11 mouse cellular contexts compared by ENCODE assay signal in genomic region chr5:66798591-66799003, GRCm38 (mm10). TPM values are rescaled to one million over a fixed set of nuclear protein-coding genes. Genes with fewer than 3 reads are reported as not detected.
DNase-seq lines count a peak whose midpoint lies in the region; ATAC-seq and TF ChIP-seq lines count a peak whose summit lies in the region.
"Had no signal": no experiment of that assay in that cellular context is flagged by ENCODE, and none has a peak within 500 bp of the region (broad histone marks: within the 10 kb centered on the region; RNA-seq: fewer than 3 reads in every experiment).

No protein-coding gene starts in this region.

- 13% methylated on average over 8 of the region's 8 CpGs for WGBS in liver, adult 2 months
- 32% methylated on average over 8 of the region's 8 CpGs for WGBS in liver, embryonic 12.5 days (ENCODE audit: insufficient replicate concordance)
- 15% methylated on average over 8 of the region's 8 CpGs for WGBS in hindbrain, embryonic 14.5 days
- 9% methylated on average over 8 of the region's 8 CpGs for WGBS in lung, embryonic 14.5 days

- no peak for TF ChIP-seq POLR2A in liver, adult 2 months (IDR thresholded peaks at IDR 0.05; ENCODE audit: extremely low read depth, insufficient read depth, low read length)

- DNase-seq in liver, adult 2 months (ENCODE audit: extremely low read depth, low read depth, low spot score), result peak; percentile 86
- DNase-seq in hindbrain, embryonic 14.5 days (ENCODE audit: low spot score), result no peak
- DNase-seq in lung, embryonic 14.5 days, result peak; percentile 74
- DNase-seq in retina, postnatal 1 day, result peak; percentile 37
- DNase-seq in left cerebral cortex, postnatal 4 days, result no peak
- DNase-seq in c-Kit-positive CD71-positive TER-119-positive erythroid progenitor cells, embryonic 14.5 days (ENCODE audit: low spot score), result no peak
- DNase-seq in cerebellum, postnatal 36 days, result no peak
- DNase-seq: cerebellum, adult 11-12 months had no signal

- intact Hi-C loops in left cerebral cortex, postnatal 4 days (cut with DNase I), result loop anchor here (5.0 kb wide), 1 partner anchor 41 kb away; no protein-coding TSS in a partner anchor

- H3K4me2 ChIP-seq in liver, embryonic 12.5 days, result no peak overlapping the region
- H3K4me2 ChIP-seq in hindbrain, embryonic 14.5 days (replicated peaks), result no peak overlapping the region
- H3K4me2 ChIP-seq in lung, embryonic 14.5 days, result peak overlapping the region; percentile 10; the same call in 1 of the 2 replicates
- H3K4me2 ChIP-seq: heart, embryonic 13.5 days had no signal

- ATAC-seq in liver, embryonic 12.5 days, result no peak
- ATAC-seq in hindbrain, embryonic 14.5 days (ENCODE audit: low FRiP score), result peak; percentile 70; the same call in 1 of the 2 replicates
- ATAC-seq in lung, embryonic 14.5 days (ENCODE audit: insufficient read depth), result peak; percentile 78

- H3K27ac ChIP-seq in liver, adult 2 months (replicated peaks; ENCODE audit: insufficient read depth, low read depth, low read length), result no peak overlapping the region
- no peak overlapping the region for H3K27ac ChIP-seq in liver, embryonic 12.5 days
- H3K27ac ChIP-seq in hindbrain, embryonic 14.5 days, result peak overlapping the region; percentile 68
- peak overlapping the region; percentile 78 for H3K27ac ChIP-seq in lung, embryonic 14.5 days (ENCODE audit: low read depth)
- H3K27ac ChIP-seq: liver, embryonic 14.5 days had no signal

- no peak for TF ChIP-seq CTCF in liver, adult 2 months (IDR thresholded peaks at IDR 0.05; ENCODE audit: low read depth, low read length)
- no peak for TF ChIP-seq CTCF in lung, embryonic 14.5 days (IDR thresholded peaks at IDR 0.05; ENCODE audit: low read depth)

- H3K79me2 ChIP-seq in liver, adult 2 months (ENCODE audit: control insufficient read depth, insufficient read depth, low read length), result no peaks in the 10 kb centered on the region

- H3K9me3 ChIP-seq in liver, embryonic 12.5 days (replicated peaks), result no peaks in the 10 kb centered on the region
- no peaks in the 10 kb centered on the region for H3K9me3 ChIP-seq in hindbrain, embryonic 14.5 days (ENCODE audit: control insufficient read depth, low read length)
- no peaks in the 10 kb centered on the region for H3K9me3 ChIP-seq in lung, embryonic 14.5 days (ENCODE audit: low read depth, low read length)
- H3K9me3 ChIP-seq: heart, embryonic 13.5 days had no signal

- H3K4me3 ChIP-seq in liver, adult 2 months (ENCODE audit: insufficient read depth, low read depth, low read length), result no peak overlapping the region
- H3K4me3 ChIP-seq in liver, embryonic 12.5 days, result no peak overlapping the region
- H3K4me3 ChIP-seq in hindbrain, embryonic 14.5 days (replicated peaks; ENCODE audit: low read length), result no peak overlapping the region
- no peak overlapping the region for H3K4me3 ChIP-seq in lung, embryonic 14.5 days (ENCODE audit: low read depth, low read length)
- H3K4me3 ChIP-seq: heart, embryonic 13.5 days had no signal

- H3K9ac ChIP-seq in liver, adult 2 months (ENCODE audit: low read depth, low read length), result no peak overlapping the region
- H3K9ac ChIP-seq in liver, embryonic 12.5 days, result no peak overlapping the region
- no peak overlapping the region for H3K9ac ChIP-seq in hindbrain, embryonic 14.5 days
- H3K9ac ChIP-seq in lung, embryonic 14.5 days, result peak overlapping the region; percentile 7; the same call in 1 of the 2 replicates
- H3K9ac ChIP-seq: heart, embryonic 13.5 days; liver, embryonic 14.5 days had no signal

- H3K4me1 ChIP-seq in liver, adult 2 months (ENCODE audit: control insufficient read depth, insufficient read depth, low read length), result peaks cover 5% of the 10 kb centered on the region
- peaks cover 12% of the 10 kb centered on the region; the same call in 1 of the 2 replicates for H3K4me1 ChIP-seq in liver, embryonic 12.5 days
- peaks cover 45% of the 10 kb centered on the region for H3K4me1 ChIP-seq in hindbrain, embryonic 14.5 days (replicated peaks; ENCODE audit: control insufficient read depth, insufficient read depth, low read length)
- peaks cover 30% of the 10 kb centered on the region for H3K4me1 ChIP-seq in lung, embryonic 14.5 days (ENCODE audit: insufficient read depth)

- no peaks in the 10 kb centered on the region for H3K36me3 ChIP-seq in liver, adult 2 months (ENCODE audit: control insufficient read depth, insufficient read depth, low read length)
- H3K36me3 ChIP-seq in liver, embryonic 12.5 days, result no peaks in the 10 kb centered on the region
- no peaks in the 10 kb centered on the region for H3K36me3 ChIP-seq in hindbrain, embryonic 14.5 days (replicated peaks; ENCODE audit: control insufficient read depth, insufficient read depth)
- no peaks in the 10 kb centered on the region for H3K36me3 ChIP-seq in lung, embryonic 14.5 days (ENCODE audit: insufficient read depth)
- H3K36me3 ChIP-seq: heart, embryonic 13.5 days had no signal

- no peaks in the 10 kb centered on the region; the same call in 1 of the 2 replicates for H3K27me3 ChIP-seq in liver, adult 2 months (ENCODE audit: control insufficient read depth, insufficient read depth, low read length)
- no peaks in the 10 kb centered on the region for H3K27me3 ChIP-seq in liver, embryonic 12.5 days (replicated peaks)
- H3K27me3 ChIP-seq in hindbrain, embryonic 14.5 days (ENCODE audit: control insufficient read depth, insufficient read depth, low read length), result no peaks in the 10 kb centered on the region
- H3K27me3 ChIP-seq in lung, embryonic 14.5 days (ENCODE audit: insufficient read depth, low read length), result no peaks in the 10 kb centered on the region

RNA-seq across cellular contexts. Expression of gene Limch1, which starts 53.0 kb away (rescaled TPM):
- total RNA-seq in liver, adult 2 months (2014; rRNA removed), result 0.55 and 2.6 TPM in 2 replicates
- polyA plus RNA-seq in liver, adult 2 months (2012; rRNA removed), result 0.13 and 0.15 TPM in 2 replicates
- polyA plus RNA-seq in liver, embryonic 12.5 days (2016; fragmentation: Nextera tagmentation; extraction: Ambion mirVana), result 3.8 and 5.2 TPM in 2 replicates
- 58.6 and 60.1 TPM in 2 replicates for polyA plus RNA-seq in hindbrain, embryonic 14.5 days (2014; fragmentation: Nextera tagmentation; extraction: Ambion mirVana)
- polyA plus RNA-seq in lung, embryonic 14.5 days (2014; fragmentation: Nextera tagmentation; extraction: Ambion mirVana), result 67.8 and 70.5 TPM in 2 replicates
- total RNA-seq in left cerebral cortex, postnatal 4 days (2021), result 100 to 1,000 TPM; 203 to 223 TPM

Comparison
In these comparisons a context has a peak if more than half of its experiments do, and no peak if none do; other contexts are left out.
1. DNase-seq: peak in liver, adult 2 months (single experiment), lung, embryonic 14.5 days (single experiment) and retina, postnatal 1 day (single experiment); none in hindbrain, embryonic 14.5 days (single experiment), left cerebral cortex, postnatal 4 days (single experiment), c-Kit-positive CD71-positive TER-119-positive erythroid progenitor cells, embryonic 14.5 days (single experiment) and cerebellum, postnatal 36 days (0 of 2).
2. H3K27ac ChIP-seq: peak in hindbrain, embryonic 14.5 days (single experiment) and lung, embryonic 14.5 days (single experiment); none in liver, adult 2 months (single experiment) and liver, embryonic 12.5 days (single experiment).